Mouse (Mus musculus) liver, embryonic 12.5 days (tissue): ENCODE measurements around the gene Pus7l. TPM values are rescaled to one million over a fixed set of nuclear protein-coding genes. Genes with fewer than 3 reads are reported as not detected.

ENCODE experiments used
- ATAC-seq: fragments of 200-750 bp; cut with Nextera tagmentation; 2 replicates; pipeline ENCODE4 v1.8.0; 2017; ENCODE audit warnings: moderate number of reproducible peaks, mild to moderate bottlenecking, moderate library complexity
- H3K27ac ChIP-seq: fragments of 300-500 bp; sonication (generic); 2 replicates; pipeline ENCODE4 v1.5.1; 2016; ENCODE audit warnings: mild to moderate bottlenecking
- H3K27me3 ChIP-seq: fragments of 300-500 bp; sonication (generic); replicated peaks from 2 replicates; pipeline ENCODE4 v1.6.1; 2016; ENCODE audit warnings: mild to moderate bottlenecking, moderate library complexity
- H3K36me3 ChIP-seq: fragments of 300-500 bp; sonication (generic); 2 replicates; pipeline ENCODE4 v1.6.1; 2016; ENCODE audit warnings: mild to moderate bottlenecking, moderate library complexity
- H3K4me1 ChIP-seq: fragments of 300-500 bp; sonication (generic); 2 replicates; pipeline ENCODE4 v1.6.1; 2016
- H3K4me2 ChIP-seq: fragments of 300-500 bp; sonication (generic); 2 replicates; pipeline ENCODE4 v1.6.1; 2016; ENCODE audit warnings: mild to moderate bottlenecking, moderate library complexity
- H3K4me3 ChIP-seq: fragments of 300-500 bp; sonication (generic); 2 replicates; pipeline ENCODE4 v1.5.1; 2016; ENCODE audit warnings: mild to moderate bottlenecking, moderate library complexity
- H3K9ac ChIP-seq: fragments of 300-500 bp; sonication (generic); 2 replicates; pipeline ENCODE4 v1.6.1; 2016; ENCODE audit warnings: mild to moderate bottlenecking, moderate library complexity
- H3K9me3 ChIP-seq: fragments of 300-500 bp; sonication (generic); replicated peaks from 2 replicates; pipeline ENCODE4 v1.6.1; 2016; ENCODE audit warnings: mild to moderate bottlenecking, moderate library complexity
- WGBS: fragments of 180-500 bp; shearing (Covaris S2); methylation state at CpG from one replicate; pipeline ENCODE4 v1.1.7; 2016; ENCODE audit not compliant: insufficient replicate concordance; 5-methylcytosine and 5-hydroxymethylcytosine counted together
- polyA plus RNA-seq: library from polyadenylated mRNA; unstranded; fragments of >200 nt; fragmentation: Nextera tagmentation; extraction: Ambion mirVana; gene quantifications from 2 replicates; pipeline ENCODE4 v1.2.1, GENCODE M21; 2016

Gene Pus7l
- polyA plus RNA-seq, result 7.7 and 8.0 TPM in 2 replicates

DNA sequence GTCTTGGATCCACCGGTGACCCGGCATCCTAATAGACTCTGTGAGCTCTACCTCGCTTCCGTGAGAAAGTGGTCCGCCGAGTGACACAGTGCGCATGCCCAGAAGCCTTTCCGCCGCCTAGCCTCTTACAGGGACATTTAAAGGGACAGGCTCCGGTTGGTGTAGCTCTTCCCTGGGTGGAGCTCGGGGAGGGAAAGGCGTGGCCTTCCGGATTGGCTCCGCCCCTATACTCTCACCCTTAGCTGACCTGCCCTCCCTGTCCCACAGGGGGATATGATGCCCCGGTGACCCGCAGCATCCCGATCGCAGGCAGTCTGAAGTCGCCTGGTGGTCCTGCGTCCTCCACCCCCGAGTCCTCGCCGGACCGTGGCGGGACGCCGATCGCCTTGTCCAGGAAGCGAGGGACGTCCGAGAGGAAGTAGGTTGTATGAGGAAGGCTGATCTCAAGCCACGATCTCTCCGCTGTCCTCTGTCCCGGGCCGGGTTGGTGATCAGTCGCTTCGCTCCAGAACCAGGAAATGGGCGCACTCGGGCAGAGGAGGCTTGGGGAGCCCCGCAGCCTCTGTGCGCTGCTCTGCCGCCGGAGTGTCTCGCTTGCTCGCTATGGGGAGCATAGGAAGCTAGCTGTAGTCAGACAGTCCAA lies at the start of gene Pus7l, which contains the start of gene Irak4:
Pus7l (minus strand) TSS at position 139 of the 643 bp plus-strand sequence.
Irak4 (plus strand) TSS at position 235 of the 643 bp plus-strand sequence.
- under 1% methylated on average over 45 of the region's 45 CpGs for WGBS
- peak within 1 kb of the TSS; percentile 76 for H3K9ac ChIP-seq
- peak within 1 kb of the TSS; percentile 81 for H3K4me3 ChIP-seq
- H3K27ac ChIP-seq, result peak within 1 kb of the TSS; percentile 72
- peak within 1 kb of the TSS; percentile 88 for H3K4me2 ChIP-seq
- H3K4me1 ChIP-seq, result peaks cover 18% of the 10 kb centered on the region
- H3K9me3 ChIP-seq, result no peaks in the 10 kb centered on the region
- H3K27me3 ChIP-seq, result no peaks in the 10 kb centered on the region
- peak; percentile 99 for ATAC-seq
- H3K36me3 ChIP-seq, result peaks cover 6% of the 10 kb centered on the region

DNA sequence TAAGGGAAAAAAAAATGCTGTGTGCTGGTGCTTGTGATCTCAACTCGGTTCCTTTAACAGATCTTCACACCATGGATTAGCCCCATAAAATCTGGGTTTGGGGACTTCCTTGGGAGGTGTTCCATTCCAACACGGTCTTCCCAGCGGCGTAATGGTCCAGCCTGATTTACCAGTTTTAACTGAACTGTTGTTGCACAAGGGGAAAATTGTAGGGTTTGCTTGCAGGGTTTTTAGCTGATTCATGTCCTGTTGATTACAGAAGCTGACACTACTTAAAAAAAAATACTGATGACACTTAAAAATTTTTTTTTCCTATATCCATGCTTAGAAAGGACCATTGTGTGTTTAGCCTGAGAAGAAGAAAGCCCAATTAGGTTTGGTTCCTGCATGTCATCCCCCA lies 48.0 kb upstream of the Pus7l start:
- H3K27ac ChIP-seq, result no peak overlapping the region

DNA sequence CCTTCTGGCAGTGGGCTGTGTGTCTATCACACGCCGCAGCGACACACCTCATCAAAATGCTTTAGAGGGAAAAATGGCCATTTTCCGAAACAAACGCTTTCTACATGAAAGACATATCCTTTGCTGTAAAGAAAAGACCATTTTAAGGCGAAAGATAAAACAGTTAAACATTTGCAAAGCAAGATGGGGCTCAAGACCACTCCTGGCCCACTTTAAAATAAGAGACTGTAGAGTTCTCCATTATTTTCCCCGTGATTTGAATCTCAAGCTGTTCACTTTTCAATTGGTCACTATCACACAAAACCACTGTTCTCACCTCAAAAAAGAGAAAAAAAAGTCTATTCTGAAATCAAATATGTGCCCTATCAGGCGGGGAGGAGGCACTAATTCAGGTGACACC lies 46.7 kb upstream of the Pus7l start:
- Histone ChIP-seq H3K27ac (0 out of 2 replicates have a peak overlapping the region, but pooled peaks have one; percentile 14), H3K9ac (peak overlapping the region; percentile 48)
- WGBS, result 12% methylated on average over 8 of the region's 8 CpGs

More for the DNA sequence above, 48.0 kb upstream of the Pus7l start:
- no peak for ATAC-seq
- Histone ChIP-seq H3K36me3 (peaks cover under 1% of the 10 kb centered on the region), H3K4me1 (peaks cover 24% of the 10 kb centered on the region), H3K27me3 (no peaks in the 10 kb centered on the region), H3K9me3 (no peaks in the 10 kb centered on the region), H3K4me3 (no peak overlapping the region), H3K4me2 (no peak overlapping the region), H3K9ac (no peak overlapping the region)
- WGBS, result 63% methylated on average over 4 of the region's 4 CpGs

DNA sequence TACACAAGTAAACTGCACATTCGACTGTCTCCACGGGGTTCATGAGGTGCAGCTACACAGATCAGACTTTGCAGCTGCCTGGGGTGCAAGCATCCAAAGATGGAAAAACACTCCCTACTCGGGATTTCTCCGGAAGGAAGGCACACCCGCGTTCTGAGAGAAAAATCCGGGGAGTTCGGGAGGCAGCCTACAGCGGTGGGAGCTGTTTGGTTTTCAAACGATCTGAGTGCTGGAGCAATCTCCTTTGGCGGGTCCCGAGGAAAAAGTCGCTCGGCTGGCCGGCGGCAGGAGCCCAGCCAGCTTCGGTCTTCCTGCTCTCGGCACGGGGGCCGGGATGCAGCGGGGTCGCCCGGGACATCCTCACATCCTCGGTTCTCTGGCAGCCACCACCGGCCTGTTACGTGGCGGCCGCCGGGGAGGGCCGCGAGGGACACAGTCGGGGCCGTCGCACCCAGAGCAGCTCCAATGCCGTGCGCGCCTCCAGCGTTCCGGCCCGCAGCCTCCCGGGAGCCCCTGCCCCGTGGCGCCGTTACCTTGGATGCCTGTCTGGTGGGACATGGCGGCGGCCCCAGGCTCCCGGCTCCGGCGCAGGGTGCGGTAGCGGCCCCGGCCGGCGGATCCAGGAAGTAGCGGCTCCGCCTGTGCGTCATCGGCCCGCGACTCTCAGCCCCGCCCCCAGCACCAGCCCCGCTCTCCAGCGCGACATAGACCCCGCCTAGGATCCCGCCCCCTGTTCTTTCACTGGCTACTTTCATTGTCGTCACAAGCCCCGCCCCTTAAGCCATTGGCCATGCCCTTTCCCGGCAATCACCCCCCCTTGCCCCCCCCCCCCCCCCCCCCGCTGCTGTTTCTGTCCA lies 46.1 kb upstream of the Pus7l start, which contains the start of gene Twf1:
Twf1 (minus strand) TSS at position 671 of the 857 bp plus-strand sequence.
- peak within 1 kb of the TSS; percentile 76 for H3K4me2 ChIP-seq
- peak within 1 kb of the TSS; percentile 97 for H3K9ac ChIP-seq
- peaks cover 24% of the 10 kb centered on the region for H3K4me1 ChIP-seq
- no peaks in the 10 kb centered on the region for H3K9me3 ChIP-seq
- H3K27me3 ChIP-seq, result no peaks in the 10 kb centered on the region
- peak within 1 kb of the TSS; percentile 97 for H3K4me3 ChIP-seq
- under 1% methylated on average over 60 of the region's 70 CpGs for WGBS
- H3K36me3 ChIP-seq, result peaks cover 20% of the 10 kb centered on the region
- ATAC-seq, result peak; percentile 100
- peak within 1 kb of the TSS; percentile 82 for H3K27ac ChIP-seq

More for the DNA sequence above, 46.7 kb upstream of the Pus7l start:
- Histone ChIP-seq H3K27me3 (no peaks in the 10 kb centered on the region), H3K4me1 (peaks cover 24% of the 10 kb centered on the region), H3K9me3 (no peaks in the 10 kb centered on the region), H3K4me3 (peak overlapping the region; percentile 97), H3K4me2 (peak overlapping the region; percentile 76), H3K36me3 (peaks cover 14% of the 10 kb centered on the region)
- ATAC-seq, result no peak

DNA sequence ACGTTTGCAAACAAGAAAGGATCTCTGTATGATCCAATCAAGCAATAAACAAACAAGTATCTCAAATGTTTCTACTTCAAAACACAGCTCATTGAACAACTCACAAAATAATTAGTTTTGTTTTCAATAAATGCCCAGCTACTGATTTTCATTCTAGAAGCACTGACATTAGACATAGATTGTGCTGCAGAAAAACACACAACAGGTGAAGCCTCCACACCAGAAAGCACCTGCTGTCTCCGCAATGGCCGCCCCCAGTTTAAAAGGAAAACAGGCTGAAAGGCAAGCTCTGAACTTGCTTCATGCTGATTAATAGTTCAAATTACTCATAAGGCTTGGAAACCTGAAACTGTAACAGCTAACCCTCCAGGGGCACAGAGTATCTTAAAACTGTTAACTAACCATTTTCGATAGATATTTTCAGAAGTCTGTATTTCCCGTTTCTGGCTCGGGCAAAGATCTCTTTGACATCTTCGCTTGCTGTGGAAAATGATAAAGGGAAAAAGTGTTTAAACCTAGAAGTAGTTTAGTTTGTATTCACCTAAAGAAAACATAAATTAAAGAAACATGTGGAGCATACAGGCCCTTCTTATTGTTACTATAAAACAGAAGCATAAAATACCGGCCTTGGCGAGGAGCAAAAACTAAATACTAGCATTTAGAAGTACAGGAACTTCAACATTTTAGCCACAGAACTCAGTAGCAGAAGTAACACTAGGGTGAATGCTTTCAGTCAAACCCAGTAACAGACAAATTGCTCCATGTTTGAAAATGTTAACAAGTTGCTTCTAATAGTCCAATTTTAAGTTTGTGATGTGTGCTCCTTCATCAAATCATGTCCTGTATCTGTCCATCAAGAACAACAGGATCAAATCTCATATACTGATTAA lies 44.7 kb upstream of the Pus7l start:
- H3K4me2 ChIP-seq, result peak overlapping the region; percentile 76
- no peak for ATAC-seq
- H3K27ac ChIP-seq, result no peak overlapping the region
- 73% methylated on average over 9 of the region's 9 CpGs for WGBS
- no peaks in the 10 kb centered on the region for H3K9me3 ChIP-seq
- H3K27me3 ChIP-seq, result no peaks in the 10 kb centered on the region
- H3K4me1 ChIP-seq, result peaks cover 24% of the 10 kb centered on the region
- H3K4me3 ChIP-seq, result peak overlapping the region; percentile 97
- peak overlapping the region; percentile 97 for H3K9ac ChIP-seq
- peaks cover 34% of the 10 kb centered on the region for H3K36me3 ChIP-seq

DNA sequence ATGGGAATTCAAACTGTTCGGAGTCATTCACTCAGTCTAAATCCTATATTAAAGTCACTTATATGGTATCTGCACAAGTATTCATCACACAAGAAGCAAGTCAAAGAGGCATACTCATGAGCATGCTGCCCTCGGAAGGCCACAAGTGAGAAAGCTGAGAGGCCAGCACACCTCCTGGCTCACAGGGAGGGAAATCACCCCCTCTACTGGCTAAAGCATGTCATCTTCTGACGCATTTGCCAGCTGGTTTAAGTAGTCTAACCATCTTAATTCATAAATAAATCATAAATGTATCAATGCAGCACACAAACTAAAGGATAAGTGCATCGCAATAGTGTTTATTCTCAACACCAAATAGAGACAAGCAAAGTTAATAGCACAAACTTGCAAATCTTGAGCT lies 41.4 kb upstream of the Pus7l start:
- Histone ChIP-seq H3K9me3 (no peaks in the 10 kb centered on the region), H3K4me3 (no peak overlapping the region), H3K27me3 (no peaks in the 10 kb centered on the region), H3K4me1 (peaks cover 14% of the 10 kb centered on the region), H3K4me2 (no peak overlapping the region), H3K9ac (no peak overlapping the region), H3K36me3 (peaks cover 64% of the 10 kb centered on the region), H3K27ac (no peak overlapping the region)
- ATAC-seq, result no peak
- WGBS, result 87% methylated on average over 4 of the region's 4 CpGs

DNA sequence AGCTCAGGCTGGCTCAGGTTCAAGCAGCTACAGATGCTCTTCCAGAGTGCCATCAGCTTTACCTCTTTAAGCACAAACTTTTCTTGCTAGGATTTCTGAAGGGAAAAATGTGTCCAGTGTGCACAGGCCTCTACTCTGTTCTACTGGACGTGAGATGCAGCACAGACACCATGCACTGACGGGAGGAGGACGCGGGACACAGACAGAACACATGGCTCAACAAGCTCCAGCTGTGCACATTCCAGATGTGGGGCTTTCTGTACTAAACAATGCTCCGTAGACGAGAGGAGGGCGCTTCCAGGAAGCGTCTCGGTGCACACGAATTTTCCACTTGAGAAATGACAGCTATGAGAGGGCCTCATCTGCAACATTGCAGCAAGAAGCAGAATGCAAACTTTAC lies 39.8 kb upstream of the Pus7l start:
- Histone ChIP-seq H3K27ac (no peak overlapping the region), H3K27me3 (no peaks in the 10 kb centered on the region), H3K36me3 (peaks cover 75% of the 10 kb centered on the region), H3K4me2 (no peak overlapping the region), H3K4me1 (peaks cover 6% of the 10 kb centered on the region), H3K4me3 (no peak overlapping the region), H3K9me3 (no peaks in the 10 kb centered on the region), H3K9ac (no peak overlapping the region)
- no peak for ATAC-seq
- 91% methylated on average over 10 of the region's 10 CpGs for WGBS

DNA sequence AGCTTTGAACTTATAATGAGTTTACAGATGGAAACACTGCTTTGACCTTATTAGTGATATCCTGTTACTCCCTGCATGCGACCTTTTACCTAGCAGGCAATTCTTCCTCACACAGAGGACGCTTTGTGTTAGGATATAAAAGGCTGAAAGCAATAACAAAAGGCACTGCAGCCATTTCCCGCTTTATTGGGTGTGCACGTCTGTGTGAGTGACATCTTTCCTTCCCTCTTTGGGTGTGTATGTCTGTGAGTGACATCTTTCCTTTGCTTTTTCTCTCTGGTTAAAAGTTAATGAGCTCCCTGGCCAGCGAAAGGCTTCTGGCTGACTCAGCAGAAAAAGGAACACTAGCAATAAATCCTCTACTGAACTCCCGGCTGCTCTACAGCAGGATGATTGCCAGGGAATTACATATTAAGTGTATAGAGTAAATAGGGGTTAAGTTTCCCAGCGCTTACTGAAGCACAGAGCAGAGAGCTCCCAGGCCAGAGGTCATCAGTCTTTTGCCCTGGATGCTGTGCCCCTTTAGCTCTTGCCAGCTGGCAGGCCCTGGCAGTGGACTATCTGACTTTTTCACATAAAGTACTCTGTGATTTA lies 38.8 kb upstream of the Pus7l start:
- H3K4me2 ChIP-seq, result no peak overlapping the region
- H3K9me3 ChIP-seq, result no peaks in the 10 kb centered on the region
- no peak for ATAC-seq
- no peak overlapping the region for H3K4me3 ChIP-seq
- peaks cover 78% of the 10 kb centered on the region for H3K36me3 ChIP-seq
- no peaks in the 10 kb centered on the region for H3K27me3 ChIP-seq
- 79% methylated on average over 7 of the region's 7 CpGs for WGBS
- H3K4me1 ChIP-seq, result no peaks in the 10 kb centered on the region
- H3K27ac ChIP-seq, result no peak overlapping the region
- no peak overlapping the region for H3K9ac ChIP-seq

DNA sequence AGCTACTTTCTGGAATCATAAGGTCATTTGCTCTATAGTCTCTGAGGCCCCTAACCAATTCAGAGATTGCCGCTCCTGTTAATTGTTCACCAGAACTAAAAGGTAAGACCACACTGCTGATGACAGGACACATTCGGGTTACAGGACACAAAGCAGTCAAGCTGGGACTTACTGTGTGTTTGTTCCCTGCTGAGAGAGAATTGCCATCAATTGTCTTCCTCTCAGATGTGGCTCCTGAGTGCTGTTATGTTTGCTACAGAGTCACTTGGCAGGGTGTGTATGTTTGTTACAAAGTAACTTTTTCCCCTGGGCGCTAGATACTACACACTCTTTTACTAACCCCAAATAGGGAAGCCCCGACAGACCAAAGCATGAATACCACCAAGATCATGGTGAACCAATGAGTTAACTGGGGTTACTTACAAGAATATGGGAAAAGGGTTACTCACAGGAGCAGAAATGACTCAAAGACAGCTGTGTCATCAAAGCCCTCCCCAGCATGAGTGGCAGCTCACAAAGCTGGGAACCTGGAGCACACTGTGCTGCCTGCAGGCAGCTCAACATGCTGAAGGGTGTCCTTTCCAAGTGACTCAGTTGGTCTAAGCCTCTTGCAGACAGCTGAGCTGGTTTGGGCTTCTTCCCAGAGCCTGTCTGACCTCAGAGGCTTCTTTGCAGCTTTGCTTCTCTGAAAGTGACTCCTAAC lies 31.4 kb upstream of the Pus7l start:
- WGBS, result 72% methylated on average over 4 of the region's 4 CpGs

DNA sequence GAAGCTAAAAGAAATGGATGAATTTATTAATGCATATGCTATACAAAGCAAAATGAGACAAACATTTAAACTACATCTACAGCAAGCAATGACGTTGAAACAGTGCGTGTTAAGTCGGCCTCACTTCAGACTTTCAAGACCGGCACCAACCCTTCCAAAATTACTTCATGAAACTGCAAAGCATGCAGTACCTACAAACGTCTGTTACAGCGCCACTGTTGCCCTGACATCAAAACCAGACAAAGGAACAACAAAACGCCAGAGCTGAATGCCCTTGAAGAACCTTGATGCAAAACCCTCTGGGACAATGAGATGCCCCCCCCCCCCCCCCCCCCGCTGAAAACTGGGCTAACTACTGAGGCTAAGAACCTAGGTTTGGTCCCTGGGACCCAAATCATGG lies 29.4 kb upstream of the Pus7l start:
- ATAC-seq, result no peak
- no peaks in the 10 kb centered on the region for H3K36me3 ChIP-seq
- no peak overlapping the region for H3K9ac ChIP-seq
- no peak overlapping the region for H3K4me3 ChIP-seq
- no peak overlapping the region for H3K27ac ChIP-seq
- peaks cover 6% of the 10 kb centered on the region; the same call in 1 of the 2 replicates for H3K4me1 ChIP-seq
- 71% methylated on average over 8 of the region's 8 CpGs for WGBS
- no peak overlapping the region for H3K4me2 ChIP-seq
- H3K9me3 ChIP-seq, result no peaks in the 10 kb centered on the region
- no peaks in the 10 kb centered on the region for H3K27me3 ChIP-seq

More for the DNA sequence above, 31.4 kb upstream of the Pus7l start:
- no peak overlapping the region for H3K4me3 ChIP-seq
- no peaks in the 10 kb centered on the region for H3K9me3 ChIP-seq
- no peak overlapping the region for H3K27ac ChIP-seq
- no peak overlapping the region for H3K4me2 ChIP-seq
- H3K27me3 ChIP-seq, result no peaks in the 10 kb centered on the region
- peaks cover 6% of the 10 kb centered on the region; the same call in 1 of the 2 replicates for H3K4me1 ChIP-seq
- no peak overlapping the region for H3K9ac ChIP-seq
- no peak for ATAC-seq
- peaks cover 13% of the 10 kb centered on the region for H3K36me3 ChIP-seq
